Mouse (Mus musculus) urinary bladder, postnatal 25 days (tissue): Measurements from ENCODE around the gene Shoc2.
"Not testable (repeated sequence)": the region's sequence is repeated elsewhere in the genome, so short reads cannot be mapped to it uniquely, and the experiment has no call there.

Experiments used
- DNase-seq: peaks from one replicate; pipeline ENCODE4 v3.0.0; 2022; ENCODE audit warnings: low spot score

Gene Shoc2

GRCm38 (mm10) chr19:53933050-53933449 is 11.1 kb upstream of the Shoc2 start:
- no peak for DNase-seq

- DNase-seq = no peak
Observed at GRCm38 (mm10) chr19:53934046-53934445, 10.1 kb upstream of the Shoc2 start.

- no peak for DNase-seq
Observed at GRCm38 (mm10) chr19:53939467-53939866, 4.6 kb upstream of the Shoc2 start.

- DNase-seq = no peak
Observed at GRCm38 (mm10) chr19:53941139-53941538, 3.0 kb upstream of the Shoc2 start.

- no peak for DNase-seq
Observed at GRCm38 (mm10) chr19:53942342-53942741, 1.8 kb upstream of the Shoc2 start.

DNA sequence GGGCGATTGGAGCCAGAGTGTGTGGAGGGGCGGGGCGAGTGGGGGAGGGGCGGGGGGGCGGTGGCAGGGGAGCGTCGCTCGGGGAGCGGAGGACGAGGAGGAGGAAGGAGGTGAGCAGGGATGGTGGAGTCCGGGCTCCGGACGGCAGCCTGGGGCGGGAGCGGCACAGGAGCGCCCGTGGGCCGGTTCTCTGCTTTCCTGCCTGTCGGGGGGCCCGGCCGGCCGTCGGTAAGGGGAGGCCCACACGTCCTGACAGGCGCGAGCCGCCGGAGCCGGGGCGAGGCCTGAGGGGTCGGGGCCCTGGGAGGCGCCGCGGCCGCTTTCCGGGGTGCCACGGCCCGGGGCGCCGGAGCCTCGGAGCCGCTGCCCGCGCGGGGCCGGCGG is 672 bp downstream of the Shoc2 start:
- DNase-seq = no peak

DNA sequence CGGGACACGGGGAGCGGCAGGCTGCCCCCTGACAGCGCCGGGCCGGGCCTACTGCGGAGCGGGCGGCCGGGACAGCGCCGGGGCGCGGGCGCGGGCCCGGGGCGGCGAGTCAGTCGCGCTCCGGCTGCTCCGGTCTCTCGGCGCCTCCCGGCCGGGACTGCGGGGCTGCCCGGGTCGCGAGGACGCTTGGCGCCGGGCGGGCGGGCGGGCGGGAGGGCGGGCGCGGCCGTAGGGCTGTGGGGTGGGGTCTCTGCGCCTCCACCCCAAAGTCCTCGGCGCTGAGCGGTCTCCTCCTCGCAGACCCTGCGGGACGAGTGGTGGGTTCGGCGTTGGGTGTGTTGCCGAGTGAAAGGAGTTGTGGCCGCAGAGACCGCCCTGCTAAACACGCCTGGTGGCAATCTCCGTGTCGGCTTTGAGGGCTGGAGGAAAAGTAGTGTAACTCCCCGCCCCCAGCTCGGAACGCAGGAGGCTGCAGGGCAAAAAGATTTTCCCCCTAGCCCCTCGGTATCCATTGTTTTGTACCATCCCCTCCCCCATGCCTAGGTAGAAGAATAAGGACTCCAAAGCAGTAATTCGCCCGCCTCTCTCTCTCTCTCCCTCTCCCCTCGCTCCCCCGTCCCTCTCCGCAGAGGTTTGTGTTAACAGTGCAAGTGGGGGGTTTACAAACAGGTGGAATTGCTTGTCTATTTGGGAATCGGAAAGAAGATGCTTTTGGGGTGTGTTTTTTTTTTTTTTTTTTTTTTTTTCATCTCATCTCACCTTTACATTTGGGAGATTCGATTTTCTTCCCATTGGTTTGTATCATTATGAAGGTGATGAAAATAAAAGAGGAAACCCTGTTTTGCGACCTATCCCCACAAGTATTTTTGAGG is 1.3 kb downstream of the Shoc2 start:
- DNase-seq = peak; percentile 22

- DNase-seq = no peak
Observed at GRCm38 (mm10) chr19:53957513-53957912, 13.4 kb downstream of the Shoc2 start.

- no peak for DNase-seq
Observed at GRCm38 (mm10) chr19:53962511-53962910, 18.4 kb downstream of the Shoc2 start.

- DNase-seq = not testable (repeated sequence)
Observed at GRCm38 (mm10) chr19:53964347-53964746, 20.2 kb downstream of the Shoc2 start.

DNA sequence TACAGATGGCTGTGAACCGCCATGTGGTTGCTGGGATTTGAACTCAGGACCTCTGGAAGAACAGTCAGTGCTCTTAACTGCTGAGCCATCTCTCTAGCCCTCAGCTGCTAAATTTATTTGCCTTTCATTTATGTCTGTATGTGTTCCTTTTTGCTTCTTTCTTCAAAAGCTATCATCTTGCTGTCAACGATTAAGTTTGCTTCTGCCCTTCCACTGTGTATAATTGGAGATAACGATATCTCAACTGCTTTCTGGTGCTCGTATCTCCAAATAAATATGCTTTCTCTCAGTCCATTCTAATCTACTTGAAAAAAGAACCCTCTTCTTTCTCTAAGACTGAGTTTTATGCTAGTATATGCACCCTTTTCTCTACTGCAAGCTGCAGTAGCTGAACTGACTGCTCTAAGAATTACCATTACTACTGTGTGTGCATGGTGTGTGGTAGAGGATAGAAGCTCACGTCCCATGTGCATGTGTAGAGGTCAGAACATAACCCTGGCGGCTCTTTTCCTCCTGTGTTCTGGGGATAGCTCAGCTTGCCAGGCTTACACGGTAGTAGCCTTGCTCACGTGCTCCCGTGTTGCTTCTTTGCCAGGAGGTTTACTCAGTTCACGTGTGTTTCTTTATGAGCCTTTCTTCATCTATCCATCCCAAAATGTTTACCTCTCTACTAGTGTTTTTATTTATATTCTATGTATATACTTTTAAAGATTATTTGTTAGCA is 21.0 kb downstream of the Shoc2 start:
- DNase-seq = no peak

- no peak for DNase-seq
Observed at GRCm38 (mm10) chr19:53969226-53969625, 25.1 kb downstream of the Shoc2 start.

- no peak for DNase-seq
Observed at GRCm38 (mm10) chr19:53971938-53972337, 27.8 kb downstream of the Shoc2 start.

DNA sequence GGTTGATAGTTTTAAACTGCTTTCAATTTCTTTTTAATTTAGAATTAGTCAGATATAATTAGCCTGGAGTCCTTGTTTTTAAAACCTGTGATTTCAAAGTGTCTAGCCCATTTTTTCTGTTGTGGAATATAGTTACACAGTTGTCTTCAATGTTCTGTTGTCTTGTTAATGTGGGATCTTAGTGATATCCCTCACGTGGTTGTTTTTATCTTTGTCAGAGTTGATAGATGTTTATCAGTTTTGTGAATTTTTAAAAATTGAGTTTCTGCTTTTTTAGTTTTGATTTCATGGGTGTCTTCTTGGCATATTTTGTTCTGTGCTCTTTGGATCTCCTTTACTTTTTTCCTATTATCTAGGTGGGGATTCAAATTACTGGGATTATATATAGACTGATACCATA is 29.6 kb downstream of the Shoc2 start:
- no peak for DNase-seq

DNA sequence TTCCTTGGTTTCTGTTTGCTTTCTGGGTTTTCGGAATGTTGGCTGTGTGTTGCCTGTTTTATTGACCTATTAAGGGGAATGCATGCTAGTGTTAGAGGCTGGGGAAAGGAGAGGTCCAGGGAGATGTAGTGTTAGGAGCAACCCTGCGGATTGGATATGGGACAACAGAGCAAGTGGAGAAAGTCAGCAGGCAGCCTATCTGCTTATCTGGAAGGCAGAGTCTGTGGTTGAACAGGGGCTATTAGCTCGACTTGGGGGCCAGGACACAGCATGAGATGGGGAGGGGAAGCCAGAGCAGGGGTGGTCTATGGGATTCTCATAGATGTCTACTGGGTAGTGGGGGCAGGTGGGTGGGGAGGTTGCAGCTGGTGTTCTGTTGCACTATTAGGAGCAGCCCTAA is 37.9 kb downstream of the Shoc2 start:
- no peak for DNase-seq

DNA sequence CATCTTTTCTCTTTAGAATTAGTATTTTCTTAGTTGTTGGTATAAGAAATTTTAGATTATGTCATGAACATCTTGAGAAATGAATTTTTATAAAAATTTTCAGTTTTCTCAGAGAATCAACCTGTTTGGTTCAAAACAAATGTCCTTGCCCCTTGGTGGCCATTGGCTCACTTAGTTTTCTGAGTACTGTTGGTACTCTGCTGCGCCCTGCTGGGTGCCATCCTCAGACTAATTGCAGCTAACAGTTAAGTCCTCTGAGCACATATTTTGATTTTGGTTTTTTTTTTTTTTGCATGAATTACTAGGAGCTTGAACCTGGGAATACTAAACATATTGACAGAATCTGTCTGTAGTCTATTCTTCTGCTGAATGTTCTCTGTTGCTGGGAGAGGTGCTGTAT is 39.2 kb downstream of the Shoc2 start:
- DNase-seq = no peak

DNA sequence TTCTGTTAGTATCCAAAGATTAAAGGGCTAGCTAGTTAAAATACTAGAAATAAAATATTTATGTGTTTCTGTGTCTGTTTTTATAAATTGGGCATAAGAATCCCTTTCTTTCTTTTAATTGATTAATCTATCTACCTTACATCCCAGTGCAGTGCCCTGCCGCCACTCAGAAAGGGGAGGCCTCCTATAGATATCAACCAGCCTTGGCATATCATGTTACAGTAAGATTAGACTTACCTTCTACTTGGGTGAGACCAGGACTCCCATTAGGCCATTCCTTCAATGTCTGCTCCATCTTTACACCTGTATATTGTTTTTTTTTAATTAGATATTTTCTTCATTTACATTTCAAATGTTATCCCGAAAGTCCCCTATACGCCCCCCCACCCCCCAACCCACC is 40.5 kb downstream of the Shoc2 start:
- DNase-seq = no peak

- DNase-seq = no peak
Observed at GRCm38 (mm10) chr19:53990538-53990937, 46.4 kb downstream of the Shoc2 start.

DNA sequence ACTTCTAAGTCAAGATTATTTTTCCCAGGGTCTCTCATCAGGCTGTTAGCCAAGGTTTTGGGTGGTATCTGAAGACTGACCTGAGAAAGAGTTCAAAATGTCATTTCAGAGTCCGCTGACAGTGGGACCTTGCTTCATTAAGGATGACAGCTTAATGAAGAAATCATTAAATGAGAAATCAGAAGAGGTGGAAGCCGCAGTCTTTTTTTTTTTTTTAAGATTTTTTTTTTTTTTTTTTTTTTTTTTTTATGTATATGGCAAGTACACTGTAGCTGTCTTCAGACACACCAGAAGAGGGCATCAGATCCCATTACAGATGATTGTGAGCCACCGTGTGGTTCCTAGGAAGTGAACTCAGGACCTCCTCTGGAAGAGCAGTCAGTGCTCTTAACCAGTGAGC is 49.8 kb downstream of the Shoc2 start:
- no peak for DNase-seq

DNA sequence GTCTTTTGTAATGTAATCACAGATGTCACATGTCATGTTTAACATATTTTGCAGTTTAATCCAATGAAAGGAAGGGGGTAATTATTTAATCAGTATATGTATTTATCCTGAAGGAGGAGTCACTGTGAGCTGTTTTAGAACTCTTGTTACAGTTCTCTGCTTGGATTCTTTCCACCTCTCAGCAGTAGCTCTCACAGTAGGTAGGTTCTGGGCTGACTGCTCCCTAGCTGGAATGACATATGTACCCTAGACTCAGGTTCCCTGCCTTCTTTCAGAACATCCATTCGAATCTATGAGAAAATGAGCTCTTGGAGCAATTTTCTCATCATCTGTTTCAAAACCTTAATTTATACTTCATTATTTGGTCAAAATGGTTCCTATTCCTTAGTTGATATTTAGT is 50.2 kb downstream of the Shoc2 start:
- no peak for DNase-seq

GRCm38 (mm10) chr19:54010973-54011372 is 66.9 kb downstream of the Shoc2 start:
- DNase-seq = no peak

- no peak for DNase-seq
Observed at GRCm38 (mm10) chr19:54014999-54015398, 70.9 kb downstream of the Shoc2 start.

DNA sequence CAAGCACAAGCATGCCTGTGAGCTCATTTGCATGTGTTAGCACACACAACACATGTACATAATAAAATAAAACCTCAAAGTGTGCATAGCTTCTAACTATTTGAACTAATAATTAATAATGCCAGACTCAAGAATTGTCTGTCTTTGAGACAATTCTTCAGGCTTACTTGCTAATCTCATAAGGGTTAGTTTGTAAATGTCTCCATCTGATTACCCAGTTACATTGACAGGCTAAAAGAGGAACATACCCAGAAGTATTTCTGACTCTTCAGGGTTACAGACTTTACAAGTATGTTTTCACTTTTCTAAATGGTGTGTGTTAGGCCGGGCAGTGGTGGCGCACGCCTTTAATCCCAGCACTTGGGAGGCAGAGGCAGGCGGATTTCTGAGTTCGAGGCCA is 71.4 kb downstream of the Shoc2 start:
- no peak for DNase-seq

- DNase-seq = no peak
Observed at GRCm38 (mm10) chr19:54035100-54035499, 91.0 kb downstream of the Shoc2 start.
